Mouse (Mus musculus) forebrain, embryonic 16.5 days (tissue): ENCODE data around the gene Fam172a. TPM values are rescaled to one million over a fixed set of nuclear protein-coding genes. Genes with fewer than 3 reads are reported as not detected.

Experiments
- ATAC-seq: fragments of 200-750 bp; cut with Nextera tagmentation; 2 replicates; pipeline ENCODE4 v1.8.0; 2017; ENCODE audit warnings: mild to moderate bottlenecking, moderate library complexity
- H3K27ac ChIP-seq: fragments of 300-500 bp; sonication (generic); 2 replicates; pipeline ENCODE4 v1.5.1; 2014; ENCODE audit warnings: low read length, control low read depth
- H3K27me3 ChIP-seq: fragments of 300-500 bp; sonication (generic); replicated peaks from 2 replicates; pipeline ENCODE4 v1.6.1; 2014; ENCODE audit warnings: low read length; ENCODE audit not compliant: control insufficient read depth, insufficient read depth
- H3K36me3 ChIP-seq: fragments of 300-500 bp; sonication (generic); 2 replicates; pipeline ENCODE4 v1.6.1; 2014; ENCODE audit not compliant: control insufficient read depth, insufficient read depth
- H3K4me1 ChIP-seq: fragments of 300-500 bp; sonication (generic); replicated peaks from 2 replicates; pipeline ENCODE4 v1.6.1; 2014; ENCODE audit warnings: low read length; ENCODE audit not compliant: control insufficient read depth, insufficient read depth
- H3K4me2 ChIP-seq: fragments of 300-500 bp; sonication (generic); 2 replicates; pipeline ENCODE4 v1.6.1; 2014; ENCODE audit warnings: mild to moderate bottlenecking, low read length, control low read depth
- H3K4me3 ChIP-seq: fragments of 300-500 bp; sonication (generic); replicated peaks from 2 replicates; pipeline ENCODE4 v1.5.1; 2014; ENCODE audit warnings: mild to moderate bottlenecking, low read length, control low read depth
- H3K9ac ChIP-seq: fragments of 300-500 bp; sonication (generic); replicated peaks from 2 replicates; pipeline ENCODE4 v1.6.1; 2014; ENCODE audit warnings: low read depth, low read length, control low read depth
- H3K9me3 ChIP-seq: fragments of 300-500 bp; sonication (generic); 2 replicates; pipeline ENCODE4 v1.6.1; 2016; ENCODE audit warnings: low read length; ENCODE audit not compliant: control insufficient read depth
- WGBS: fragments of 180-500 bp; shearing (Covaris S2); extraction: QIAGEN DNeasy Blood & Tissue Kit; methylation state at CpG from one replicate; pipeline ENCODE4 v1.1.7; 2014; 5-methylcytosine and 5-hydroxymethylcytosine counted together
- polyA plus RNA-seq: library from polyadenylated mRNA; unstranded; fragments of >200 nt; fragmentation: Nextera tagmentation; extraction: Ambion mirVana; gene quantifications from 2 replicates; pipeline ENCODE4 v1.2.1, GENCODE M21; 2015

Gene Fam172a
- polyA plus RNA-seq, 1 experiment from 2014 or later, result 59.5 TPM

- no peaks in the 10 kb centered on the region; the same call in 1 of the 2 replicates for H3K4me1 ChIP-seq
- H3K9me3 ChIP-seq, result no peaks in the 10 kb centered on the region
- H3K27ac ChIP-seq, result peak overlapping the region; percentile 76
- peak overlapping the region; percentile 19 for H3K9ac ChIP-seq
- 0 out of 2 replicates have a peak overlapping the region, but pooled peaks have one; percentile 0 for H3K4me3 ChIP-seq
- 6% methylated on average over 15 of the region's 15 CpGs for WGBS
- H3K27me3 ChIP-seq, result peaks cover 37% of the 10 kb centered on the region
- peak; percentile 19; the same call in 1 of the 2 replicates for ATAC-seq
- H3K4me2 ChIP-seq, result peak overlapping the region; percentile 40
- H3K36me3 ChIP-seq, result no peaks in the 10 kb centered on the region
These were observed 469.5 kb downstream of the Fam172a start for GRCm38 (mm10) chr13:78171320-78171719.

GRCm38 (mm10) chr13:78171984-78172636 is 470.3 kb downstream of the Fam172a start:
- Histone ChIP-seq H3K36me3 (no peaks in the 10 kb centered on the region), H3K27ac (peak overlapping the region; percentile 82), H3K9me3 (no peaks in the 10 kb centered on the region), H3K4me1 (no peaks in the 10 kb centered on the region; the same call in 1 of the 2 replicates), H3K9ac (no peak overlapping the region), H3K27me3 (peaks cover 39% of the 10 kb centered on the region), H3K4me3 (peak overlapping the region; percentile 15), H3K4me2 (peak overlapping the region; percentile 43)
- whole genome bisulfite sequencing, result 5% methylated on average over 17 of the region's 17 CpGs
- ATAC-seq, result no peak

GRCm38 (mm10) chr13:78172861-78173260 is 471.0 kb downstream of the Fam172a start:
- H3K9ac ChIP-seq, result no peak overlapping the region
- H3K4me3 ChIP-seq, result no peak overlapping the region
- WGBS, result 13% methylated on average over 3 of the region's 3 CpGs
- no peak for ATAC-seq
- H3K27ac ChIP-seq, result peak overlapping the region; percentile 6; the same call in 1 of the 2 replicates
- peaks cover 36% of the 10 kb centered on the region for H3K27me3 ChIP-seq
- H3K36me3 ChIP-seq, result no peaks in the 10 kb centered on the region
- no peak overlapping the region for H3K4me2 ChIP-seq
- H3K9me3 ChIP-seq, result no peaks in the 10 kb centered on the region
- H3K4me1 ChIP-seq, result no peaks in the 10 kb centered on the region; the same call in 1 of the 2 replicates

GRCm38 (mm10) chr13:78174191-78174590 is 472.4 kb downstream of the Fam172a start:
- H3K27ac ChIP-seq, result 0 out of 2 replicates have a peak overlapping the region, but pooled peaks have one; percentile 9

GRCm38 (mm10) chr13:78174891-78175290 is 473.1 kb downstream of the Fam172a start:
- Histone ChIP-seq H3K36me3 (no peaks in the 10 kb centered on the region), H3K4me1 (peaks cover 9% of the 10 kb centered on the region), H3K4me3 (no peak overlapping the region), H3K27ac (peak overlapping the region; percentile 21), H3K4me2 (peak overlapping the region; percentile 28; the same call in 1 of the 2 replicates), H3K9ac (no peak overlapping the region), H3K9me3 (no peaks in the 10 kb centered on the region), H3K27me3 (peaks cover 34% of the 10 kb centered on the region)
- no peak for ATAC-seq
- 38% methylated on average over 1 of the region's 1 CpGs for WGBS

More at GRCm38 (mm10) chr13:78174191-78174590, 472.4 kb downstream of the Fam172a start:
- Histone ChIP-seq H3K4me1 (peaks cover 2% of the 10 kb centered on the region), H3K4me3 (no peak overlapping the region), H3K9ac (no peak overlapping the region), H3K36me3 (no peaks in the 10 kb centered on the region), H3K4me2 (peak overlapping the region; percentile 6; the same call in 1 of the 2 replicates), H3K9me3 (no peaks in the 10 kb centered on the region), H3K27me3 (peaks cover 37% of the 10 kb centered on the region)
- ATAC-seq, result no peak
- WGBS, result 15% methylated on average over 3 of the region's 3 CpGs

- peak overlapping the region; percentile 27 for H3K4me3 ChIP-seq
These were observed 474.1 kb downstream of the Fam172a start for GRCm38 (mm10) chr13:78175821-78176380.

GRCm38 (mm10) chr13:78177381-78177950 is 475.6 kb downstream of the Fam172a start:
- Histone ChIP-seq H3K9ac (no peak overlapping the region), H3K4me2 (peak overlapping the region; percentile 30), H3K9me3 (no peaks in the 10 kb centered on the region), H3K36me3 (no peaks in the 10 kb centered on the region), H3K4me3 (no peak overlapping the region; the same call in 1 of the 2 replicates), H3K27ac (peak overlapping the region; percentile 69), H3K4me1 (peaks cover 17% of the 10 kb centered on the region), H3K27me3 (peaks cover 33% of the 10 kb centered on the region)
- WGBS, result 26% methylated on average over 5 of the region's 5 CpGs
- ATAC-seq, result no peak

More at GRCm38 (mm10) chr13:78175821-78176380, 474.1 kb downstream of the Fam172a start:
- H3K4me2 ChIP-seq, result peak overlapping the region; percentile 38
- no peaks in the 10 kb centered on the region for H3K9me3 ChIP-seq
- peaks cover 33% of the 10 kb centered on the region for H3K27me3 ChIP-seq
- peak overlapping the region; percentile 89 for H3K27ac ChIP-seq
- peaks cover 10% of the 10 kb centered on the region for H3K4me1 ChIP-seq
- peak; percentile 37 for ATAC-seq
- H3K9ac ChIP-seq, result peak overlapping the region; percentile 41; the same call in 1 of the 2 replicates
- WGBS, result under 1% methylated on average over 8 of the region's 8 CpGs
- H3K36me3 ChIP-seq, result no peaks in the 10 kb centered on the region

GRCm38 (mm10) chr13:78178021-78178420 is 476.2 kb downstream of the Fam172a start:
- Histone ChIP-seq H3K4me2 (peak overlapping the region; percentile 30), H3K27me3 (peaks cover 33% of the 10 kb centered on the region), H3K36me3 (no peaks in the 10 kb centered on the region), H3K4me3 (no peak overlapping the region; the same call in 1 of the 2 replicates), H3K9me3 (no peaks in the 10 kb centered on the region), H3K9ac (peak overlapping the region; percentile 31; the same call in 1 of the 2 replicates), H3K4me1 (peaks cover 19% of the 10 kb centered on the region), H3K27ac (peak overlapping the region; percentile 69)
- 15% methylated on average over 1 of the region's 1 CpGs for WGBS
- no peak for ATAC-seq

- peak overlapping the region; percentile 44 for H3K4me3 ChIP-seq
- H3K27ac ChIP-seq, result peak overlapping the region; percentile 95
- 6% methylated on average over 5 of the region's 5 CpGs for WGBS
- no peak for ATAC-seq
- H3K36me3 ChIP-seq, result no peaks in the 10 kb centered on the region
- peaks cover 19% of the 10 kb centered on the region for H3K4me1 ChIP-seq
- peak overlapping the region; percentile 70 for H3K9ac ChIP-seq
- peaks cover 29% of the 10 kb centered on the region for H3K27me3 ChIP-seq
- H3K9me3 ChIP-seq, result no peaks in the 10 kb centered on the region
- peak overlapping the region; percentile 65 for H3K4me2 ChIP-seq
These were observed 476.9 kb downstream of the Fam172a start for GRCm38 (mm10) chr13:78178771-78179170.
